Mouse (Mus musculus): ENCODE measurements around the gene Rps18.
"Not testable (repeated sequence)": the region's sequence is repeated elsewhere in the genome, so short reads cannot be mapped to it uniquely, and the experiment has no call there.

The Rps18 gene

GRCm38 (mm10) chr17:33968489-33968888 is 12.7 kb upstream of the Rps18 start:
- DNase-seq (ENCODE audit: low spot score in 2 of 2) = peak in 1 of 2 experiments; percentile 83

DNA sequence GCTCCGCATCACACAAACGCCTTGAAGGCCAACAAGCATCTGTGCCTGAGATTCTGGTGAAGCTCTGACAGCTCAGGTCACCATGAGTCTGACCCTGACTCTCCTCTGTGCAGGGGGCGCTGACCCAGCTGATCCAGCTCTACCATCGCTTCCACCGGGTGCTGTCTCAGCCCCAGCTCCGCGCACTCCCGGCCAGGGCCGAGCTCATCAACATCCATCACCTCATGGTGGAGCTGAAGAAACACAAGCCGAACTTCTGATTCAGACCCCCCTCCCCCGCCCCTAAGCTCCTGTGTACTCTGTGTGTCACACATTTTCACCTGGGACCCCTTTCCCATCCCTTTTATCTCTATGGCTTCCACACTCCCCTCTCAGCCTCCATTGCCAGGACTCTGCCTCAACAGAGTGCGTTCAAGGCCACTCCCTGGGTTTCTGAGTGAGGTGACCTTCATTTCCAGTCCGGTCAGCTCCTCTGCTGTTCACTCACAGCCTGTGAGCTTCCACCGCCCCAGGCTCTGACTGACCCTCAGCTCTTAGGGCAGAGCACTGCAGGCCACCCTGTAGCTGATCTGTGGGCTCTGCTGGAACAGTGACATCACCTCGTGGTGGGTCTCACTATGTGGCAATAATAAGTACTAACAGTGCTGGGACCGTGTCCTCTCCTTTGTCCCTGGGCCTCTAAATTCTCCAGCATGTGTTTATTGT is 10.2 kb upstream of the Rps18 start:
- DNase-seq (ENCODE audit: low spot score in 2 of 2) = no peak

DNA sequence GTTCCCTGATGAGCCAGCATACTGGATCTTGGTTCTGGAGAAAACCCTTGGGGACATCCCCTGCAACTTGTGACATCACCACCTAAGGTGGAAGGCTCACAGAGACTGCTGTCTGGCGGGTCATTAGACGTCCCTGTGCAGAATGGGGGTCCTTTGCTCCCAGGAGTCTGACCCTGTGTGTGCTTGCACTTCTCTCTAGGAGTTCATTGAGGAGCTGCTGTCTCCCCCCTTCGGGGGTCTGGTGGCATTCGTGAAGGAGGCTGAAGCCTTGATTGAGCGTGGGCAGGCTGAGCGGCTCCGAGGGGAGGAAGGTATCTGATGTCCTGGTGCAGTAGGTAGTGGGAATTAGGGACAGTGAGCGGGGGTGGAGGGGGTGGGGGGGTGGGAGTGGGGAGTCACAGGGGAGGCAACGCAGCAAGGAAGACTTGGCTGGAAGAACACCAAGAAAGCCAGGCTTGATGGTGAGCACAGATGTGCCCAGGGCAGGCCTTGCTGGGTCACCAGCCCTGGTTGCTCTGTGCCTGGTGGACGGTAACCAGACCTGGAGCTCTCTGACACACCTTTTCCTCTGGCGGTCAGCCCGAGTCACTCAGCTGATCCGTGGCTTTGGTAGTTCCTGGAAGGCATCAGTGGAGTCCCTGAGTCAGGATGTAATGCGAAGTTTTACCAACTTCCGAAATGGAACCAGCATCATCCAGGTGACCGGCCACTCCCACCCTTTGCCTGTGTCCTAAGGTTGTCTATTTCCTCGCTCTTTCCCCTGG is 9.5 kb upstream of the Rps18 start:
- no peak for DNase-seq (ENCODE audit: low spot score in 2 of 2)

DNA sequence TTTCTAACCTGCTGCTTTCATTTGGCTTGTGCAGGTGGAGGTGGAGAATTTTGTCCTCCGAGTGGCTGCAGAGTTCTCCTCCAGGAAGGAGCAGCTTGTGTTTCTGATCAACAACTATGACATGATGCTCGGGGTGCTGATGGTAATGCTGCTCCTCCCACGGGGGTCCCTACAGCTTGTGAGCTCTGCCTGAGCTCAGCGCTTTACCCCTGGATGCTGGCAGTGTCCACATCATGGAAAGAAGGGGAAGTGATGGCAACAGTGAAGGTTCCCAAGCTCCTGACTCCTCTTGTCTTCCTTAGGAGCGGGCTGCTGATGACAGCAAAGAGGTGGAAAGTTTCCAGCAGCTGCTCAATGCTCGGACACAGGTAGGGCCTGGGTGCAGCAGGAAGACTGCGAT is 7.1 kb upstream of the Rps18 start:
- no peak for DNase-seq (ENCODE audit: low spot score in 2 of 2)

DNA sequence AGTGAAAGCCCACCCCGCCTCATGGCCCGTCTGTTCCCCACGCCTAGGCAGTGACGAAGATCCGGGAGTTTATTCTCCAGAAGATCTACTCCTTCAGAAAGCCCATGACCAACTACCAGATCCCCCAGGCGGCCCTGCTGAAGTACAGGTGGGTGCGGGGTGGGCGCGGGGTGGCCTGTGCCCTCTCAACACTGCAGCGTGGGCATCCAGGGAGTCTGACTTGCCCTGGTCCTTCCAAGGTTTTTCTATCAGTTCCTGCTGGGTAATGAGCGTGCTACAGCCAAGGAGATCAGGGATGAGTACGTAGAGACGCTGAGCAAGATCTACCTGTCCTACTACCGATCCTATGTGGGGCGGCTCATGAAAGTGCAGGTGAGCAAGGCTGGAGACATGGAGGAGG is 4.1 kb upstream of the Rps18 start:
- DNase-seq (ENCODE audit: low spot score in 2 of 2) = no peak

- DNase-seq (ENCODE audit: low spot score in 2 of 2) = no peak
Measured at GRCm38 (mm10) chr17:33959135-33959534, 3.3 kb upstream of the Rps18 start.

DNA sequence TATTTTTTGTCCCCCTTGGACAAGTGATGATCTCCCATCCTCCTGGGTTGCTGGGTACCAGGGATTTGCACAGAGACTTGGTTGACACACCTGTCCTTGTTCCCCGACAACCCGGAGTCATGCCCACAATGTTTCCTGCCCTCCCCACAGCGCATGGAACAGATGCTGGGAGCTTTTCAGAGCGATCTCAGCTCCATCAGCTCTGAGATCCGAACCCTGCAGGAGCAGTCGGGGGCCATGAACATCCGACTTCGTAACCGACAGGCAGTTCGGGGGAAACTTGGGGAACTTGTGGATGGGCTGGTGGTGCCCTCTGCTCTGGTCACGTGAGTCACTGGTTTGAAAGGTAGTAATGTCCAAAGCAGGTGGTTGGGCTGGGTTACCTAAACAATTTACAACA is 2.6 kb upstream of the Rps18 start:
- DNase-seq (ENCODE audit: low spot score in 2 of 2) = no peak

DNA sequence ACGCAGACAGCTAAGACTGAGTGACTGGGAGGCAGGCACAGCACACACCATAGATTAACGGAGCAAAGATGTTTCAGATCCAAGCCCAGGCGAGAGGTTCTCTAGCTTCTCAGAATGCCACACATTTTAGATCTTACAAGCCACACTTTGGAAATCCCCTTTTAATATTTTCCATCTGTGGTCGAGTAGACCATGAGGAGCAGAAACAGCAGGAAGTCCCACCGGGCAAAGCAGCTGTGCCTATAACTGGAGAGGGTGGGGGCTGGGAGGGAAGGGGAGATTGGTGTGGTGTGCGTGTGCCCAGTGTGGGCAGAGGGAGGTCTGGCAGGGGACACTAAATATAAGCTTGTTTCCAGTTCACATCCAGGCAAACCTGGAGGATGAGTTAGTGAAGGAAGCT is 1.7 kb upstream of the Rps18 start:
- no peak for DNase-seq (ENCODE audit: low spot score in 2 of 2)

- no peak for DNase-seq (ENCODE audit: low spot score in 2 of 2)
Measured at GRCm38 (mm10) chr17:33956336-33956735, 535 bp upstream of the Rps18 start.

DNA sequence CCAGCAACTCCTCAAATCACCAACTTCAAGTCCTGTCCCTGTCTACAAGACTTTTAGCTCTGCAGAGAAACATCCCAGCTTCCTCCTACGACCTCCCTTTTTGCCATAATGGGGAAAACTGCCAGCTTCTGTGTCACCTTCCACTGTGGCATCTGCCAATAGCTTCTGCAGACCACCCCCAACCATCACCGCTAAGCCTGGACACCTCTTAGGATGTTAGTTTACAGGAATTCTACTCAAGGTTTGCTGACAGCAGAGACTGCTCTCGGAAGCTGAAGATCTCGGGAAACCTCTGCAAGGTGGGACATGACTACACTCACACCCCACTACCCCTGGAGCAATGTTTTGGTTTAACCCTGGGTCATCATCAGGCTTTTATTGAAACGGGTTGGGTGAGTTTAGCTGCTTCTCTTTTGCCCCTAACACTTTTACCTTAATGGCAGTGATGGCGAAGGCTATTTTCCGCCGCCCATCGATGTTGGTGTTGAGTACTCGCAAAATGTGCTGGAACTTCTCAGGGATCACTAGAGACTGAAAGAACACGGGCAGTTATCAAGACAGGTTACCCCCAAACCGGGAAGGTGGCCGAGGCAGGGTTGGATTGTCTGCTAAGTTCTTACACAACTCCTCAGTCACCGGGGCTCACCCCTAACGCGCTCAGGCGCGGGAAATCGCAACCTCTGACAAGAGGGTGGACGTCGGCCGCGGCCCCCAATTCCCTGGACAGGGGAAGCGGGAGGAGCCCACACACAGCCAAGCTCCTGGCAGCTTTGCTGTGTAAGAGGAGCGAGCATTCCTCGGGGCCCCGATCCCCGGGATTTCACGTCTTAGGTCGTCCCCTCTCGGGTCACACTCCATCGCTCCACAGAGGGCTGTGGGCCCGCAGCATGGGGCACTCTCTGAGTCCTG is 901 bp downstream of the Rps18 start:
- no peak for DNase-seq (ENCODE audit: low spot score in 2 of 2)

GRCm38 (mm10) chr17:33953961-33954565 is 1.7 kb downstream of the Rps18 start:
- no peak for DNase-seq (ENCODE audit: low spot score in 2 of 2)

- no peak for DNase-seq (ENCODE audit: low spot score in 2 of 2)
Measured at GRCm38 (mm10) chr17:33953310-33953709, 2.5 kb downstream of the Rps18 start.

- DNase-seq (ENCODE audit: low spot score in 2 of 2) = no peak
Measured at GRCm38 (mm10) chr17:33952879-33953278, 2.9 kb downstream of the Rps18 start.

DNA sequence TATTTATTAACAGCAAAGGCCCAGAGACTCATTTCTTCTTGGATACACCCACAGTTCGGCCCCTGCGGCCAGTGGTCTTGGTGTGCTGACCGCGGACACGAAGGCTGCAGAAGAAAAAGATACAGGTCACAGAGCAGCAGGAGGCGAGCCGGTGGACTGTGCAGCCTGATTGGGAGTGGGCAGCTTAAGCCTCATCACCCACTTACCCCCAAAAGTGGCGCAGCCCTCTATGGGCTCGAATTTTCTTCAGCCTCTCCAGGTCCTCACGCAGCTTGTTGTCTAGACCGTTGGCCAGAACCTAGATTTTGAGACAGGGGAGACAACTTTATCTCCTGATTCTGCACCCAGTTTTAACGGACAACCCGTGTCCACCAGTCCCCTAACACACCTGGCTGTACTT is 3.8 kb downstream of the Rps18 start:
- not testable (repeated sequence) for DNase-seq (ENCODE audit: low spot score in 2 of 2)

GRCm38 (mm10) chr17:33951021-33951946 is 4.5 kb downstream of the Rps18 start, which contains the start of gene B3galt4:
Gene B3galt4 (minus strand): TSS chr17:33951488.
- DNase-seq (ENCODE audit: low spot score in 2 of 2) = peak in 1 of 2 experiments; percentile 72

- DNase-seq (ENCODE audit: low spot score in 2 of 2) = no peak
Measured at GRCm38 (mm10) chr17:33950131-33950625, 5.6 kb downstream of the Rps18 start.

DNA sequence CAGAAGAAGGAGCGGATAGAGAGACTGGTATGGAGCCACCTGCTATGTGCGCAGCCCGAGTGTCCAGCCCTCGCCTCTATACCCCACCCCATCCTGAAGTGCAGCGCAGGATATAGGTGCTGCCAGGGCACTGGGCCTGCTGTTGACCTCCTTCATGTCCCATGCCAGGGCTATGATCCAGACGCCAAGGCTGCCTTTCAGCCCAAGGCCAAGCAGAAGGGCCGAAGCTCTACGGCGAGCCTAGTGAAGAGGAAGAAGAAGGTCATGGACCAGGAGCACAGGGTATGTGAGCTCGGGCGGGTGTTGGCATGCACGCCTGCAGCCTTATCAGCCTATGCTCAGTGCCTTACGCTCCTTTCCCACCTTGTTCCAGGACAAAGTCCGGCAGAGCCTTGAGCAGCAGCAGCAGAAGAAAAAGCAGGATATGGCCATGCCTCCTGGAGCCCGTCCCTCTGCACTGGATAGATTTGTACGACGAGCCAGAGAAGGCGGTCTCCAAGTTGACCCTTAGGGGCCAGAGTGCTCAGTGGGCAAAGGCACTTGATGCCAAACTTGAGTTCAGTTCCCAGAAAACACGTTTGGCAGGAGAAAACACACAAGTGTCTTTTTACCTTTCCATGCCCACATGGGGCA is 6.8 kb downstream of the Rps18 start:
- DNase-seq (ENCODE audit: low spot score in 2 of 2) = no peak

GRCm38 (mm10) chr17:33948090-33948904 is 7.5 kb downstream of the Rps18 start:
- no peak for DNase-seq (ENCODE audit: low spot score in 2 of 2)

GRCm38 (mm10) chr17:33947430-33948089 is 8.2 kb downstream of the Rps18 start:
- DNase-seq (ENCODE audit: low spot score in 2 of 2) = no peak

Data from left cerebral cortex, adult 9 months (tissue).